Mouse (Mus musculus): Measurements from ENCODE around the gene Olfr960. TPM values are rescaled to one million over a fixed set of nuclear protein-coding genes. Genes with fewer than 3 reads are reported as not detected.

Olfr960 gene
- total and polyA plus RNA-seq, 3 experiments: not detected

DNA sequence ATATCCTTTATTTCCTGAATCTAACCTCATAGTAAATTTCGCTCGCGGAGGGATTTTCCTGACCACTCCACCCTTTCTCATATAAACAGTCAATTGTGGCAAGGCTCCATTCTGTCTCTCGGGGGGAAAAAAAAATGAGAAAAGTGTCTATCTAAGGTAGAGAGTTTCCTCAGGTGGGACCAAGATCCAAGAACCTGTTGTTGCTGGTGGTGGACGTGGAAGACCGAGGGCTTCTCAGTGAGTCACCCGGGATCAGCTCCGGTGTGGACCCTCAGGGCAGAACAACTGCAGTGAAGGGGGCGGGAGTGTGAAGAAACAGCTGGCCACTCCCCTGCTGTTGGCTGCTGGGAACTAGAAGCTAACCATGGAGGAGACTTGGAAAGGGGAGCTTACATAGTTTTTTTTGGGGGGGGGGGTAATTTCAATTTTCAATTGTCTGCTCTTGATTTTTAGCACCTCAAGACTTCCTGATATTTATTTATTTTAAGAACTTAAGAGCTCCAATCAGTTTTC is 17.8 kb upstream of the Olfr960 start:
- H3K27me3 ChIP-seq (ENCODE audit: control insufficient read depth in 1 of 2, insufficient read depth in 2 of 2, low read length in 2 of 2): no peaks in the 10 kb centered on the region
- TF ChIP-seq CHD1 (IDR thresholded peaks at IDR 0.05; ENCODE audit: low read depth, low read length) (no peak), POLR2AphosphoS5 (IDR thresholded peaks at IDR 0.05; ENCODE audit: borderline replicate concordance, low read depth, low read length) (no peak), POLR2AphosphoS2 (IDR thresholded peaks at IDR 0.05; ENCODE audit: low read length) (no peak), SIN3A (IDR thresholded peaks at IDR 0.05; ENCODE audit: low read length) (no peak), TBP (IDR thresholded peaks at IDR 0.05; ENCODE audit: low read depth, low read length) (no peak), TAL1 (IDR thresholded peaks at IDR 0.05; ENCODE audit: low read length) (no peak), E2F4 (IDR thresholded peaks at IDR 0.05; ENCODE audit: borderline replicate concordance, low read depth, low read length) (no peak), ZKSCAN1 (IDR thresholded peaks at IDR 0.05; ENCODE audit: low read depth, low read length) (no peak), GABPA (IDR thresholded peaks at IDR 0.05; ENCODE audit: low read depth, low read length) (no peak), HCFC1 (IDR thresholded peaks at IDR 0.05; ENCODE audit: low read depth, low read length) (no peak), MXI1 (IDR thresholded peaks at IDR 0.05; ENCODE audit: low read depth, low read length) (no peak)
- no peak for DNase-seq (ENCODE audit: low read depth, low spot score)
- H3K27ac ChIP-seq (ENCODE audit: control insufficient read depth, low read depth, low read length): no peak overlapping the region
- no peak overlapping the region for H3K9ac ChIP-seq (ENCODE audit: control insufficient read depth, low read depth, low read length, poor library complexity, severe bottlenecking)
- H3K4me3 ChIP-seq (ENCODE audit: control insufficient read depth in 1 of 2, insufficient read depth in 1 of 2, low read depth in 2 of 2, low read length in 2 of 2): no peak overlapping the region
- H3K4me1 ChIP-seq (ENCODE audit: control insufficient read depth in 1 of 2, insufficient read depth in 2 of 2, low read length in 2 of 2): no peaks in the 10 kb centered on the region
- H3K9me3 ChIP-seq (replicated peaks; ENCODE audit: insufficient read depth, low read length): no peaks in the 10 kb centered on the region
- no peaks in the 10 kb centered on the region for H3K36me3 ChIP-seq (ENCODE audit: control insufficient read depth in 1 of 2, insufficient read depth in 2 of 2, low read length in 2 of 2)
- H3K79me2 ChIP-seq (ENCODE audit: control insufficient read depth, insufficient read depth, low read length, poor library complexity): no peaks in the 10 kb centered on the region

- H3K9me3 ChIP-seq (replicated peaks; ENCODE audit: insufficient read depth, low read length): no peaks in the 10 kb centered on the region
- no peaks in the 10 kb centered on the region for H3K79me2 ChIP-seq (ENCODE audit: control insufficient read depth, insufficient read depth, low read length, poor library complexity)
- TF ChIP-seq EP300 (IDR thresholded peaks at IDR 0.05; ENCODE audit: low read depth in 1 of 2, low read length in 2 of 2) (no peak), SMC3 (IDR thresholded peaks at IDR 0.05; ENCODE audit: low read depth, low read length) (no peak)
- H3K36me3 ChIP-seq (ENCODE audit: control insufficient read depth in 1 of 2, insufficient read depth in 2 of 2, low read length in 2 of 2): no peaks in the 10 kb centered on the region
- no peak within 1 kb of the TSS for H3K4me3 ChIP-seq (ENCODE audit: control insufficient read depth in 1 of 2, insufficient read depth in 1 of 2, low read depth in 2 of 2, low read length in 2 of 2)
- DNase-seq (ENCODE audit: low read depth, low spot score): no peak
- no peaks in the 10 kb centered on the region for H3K27me3 ChIP-seq (ENCODE audit: control insufficient read depth in 1 of 2, insufficient read depth in 2 of 2, low read length in 2 of 2)
- H3K9ac ChIP-seq (ENCODE audit: control insufficient read depth, low read depth, low read length, poor library complexity, severe bottlenecking): no peak within 1 kb of the TSS
- H3K4me1 ChIP-seq (ENCODE audit: control insufficient read depth in 1 of 2, insufficient read depth in 2 of 2, low read length in 2 of 2): no peaks in the 10 kb centered on the region
- H3K27ac ChIP-seq (ENCODE audit: control insufficient read depth, low read depth, low read length): no peak within 1 kb of the TSS
These were observed 17.1 kb upstream of the Olfr960 start, which contains the start of gene AW551984 for GRCm38 (mm10) chr9:39603999-39604453. Gene AW551984, minus strand, starts transcription at chr9:39604403.

GRCm38 (mm10) chr9:39608497-39608896 is 12.7 kb upstream of the Olfr960 start:
- no peak for DNase-seq (ENCODE audit: low read depth, low spot score)
- no peak overlapping the region for H3K9ac ChIP-seq (ENCODE audit: control insufficient read depth, low read depth, low read length, poor library complexity, severe bottlenecking)
- no peaks in the 10 kb centered on the region for H3K36me3 ChIP-seq (ENCODE audit: control insufficient read depth in 1 of 2, insufficient read depth in 2 of 2, low read length in 2 of 2)
- H3K4me3 ChIP-seq (ENCODE audit: control insufficient read depth in 1 of 2, insufficient read depth in 1 of 2, low read depth in 2 of 2, low read length in 2 of 2): no peak overlapping the region
- H3K4me1 ChIP-seq (ENCODE audit: control insufficient read depth in 1 of 2, insufficient read depth in 2 of 2, low read length in 2 of 2): no peaks in the 10 kb centered on the region
- H3K9me3 ChIP-seq (replicated peaks; ENCODE audit: insufficient read depth, low read length): no peaks in the 10 kb centered on the region
- no peak overlapping the region for H3K27ac ChIP-seq (ENCODE audit: control insufficient read depth, low read depth, low read length)
- no peaks in the 10 kb centered on the region for H3K27me3 ChIP-seq (ENCODE audit: control insufficient read depth in 1 of 2, insufficient read depth in 2 of 2, low read length in 2 of 2)
- TF ChIP-seq BHLHE40 (IDR thresholded peaks at IDR 0.05; ENCODE audit: borderline replicate concordance, low read depth, low read length): no peak
- TF ChIP-seq RAD21 (IDR thresholded peaks at IDR 0.05; ENCODE audit: low read depth, low read length): no peak
- no peak for TF ChIP-seq ZNF384 (IDR thresholded peaks at IDR 0.05; ENCODE audit: low read depth, low read length)
- no peak for TF ChIP-seq TCF12 (IDR thresholded peaks at IDR 0.05; ENCODE audit: low read depth, low read length)
- no peak for TF ChIP-seq GABPA (IDR thresholded peaks at IDR 0.05; ENCODE audit: low read depth, low read length)
- TF ChIP-seq CTCF (IDR thresholded peaks at IDR 0.05 in 2 of 3, conservative IDR thresholded peaks at IDR 0.05 in 1 of 3; ENCODE audit: control insufficient read depth in 1 of 3, insufficient read depth in 1 of 3, low read depth in 2 of 3, low read length in 3 of 3, poor library complexity in 1 of 3, severe bottlenecking in 1 of 3): no peak
- no peak for TF ChIP-seq SIN3A (IDR thresholded peaks at IDR 0.05; ENCODE audit: low read length)
- no peak for TF ChIP-seq MAFK (IDR thresholded peaks at IDR 0.05; ENCODE audit: borderline replicate concordance, low read depth, low read length)
- TF ChIP-seq USF1 (IDR thresholded peaks at IDR 0.05; ENCODE audit: low read depth, low read length): no peak
- no peak for TF ChIP-seq MYC (IDR thresholded peaks at IDR 0.05; ENCODE audit: low read depth, low read length)
- no peak for TF ChIP-seq MEF2A (IDR thresholded peaks at IDR 0.05; ENCODE audit: extremely low read depth, insufficient replicate concordance, low read depth, low read length, poor library complexity, severe bottlenecking)
- TF ChIP-seq ZKSCAN1 (IDR thresholded peaks at IDR 0.05; ENCODE audit: low read depth, low read length): no peak
- no peak for TF ChIP-seq POLR2AphosphoS2 (IDR thresholded peaks at IDR 0.05; ENCODE audit: low read length)
- no peak for TF ChIP-seq TBP (IDR thresholded peaks at IDR 0.05; ENCODE audit: low read depth, low read length)
- H3K79me2 ChIP-seq (ENCODE audit: control insufficient read depth, insufficient read depth, low read length, poor library complexity): no peaks in the 10 kb centered on the region

Data from MEL (cell line).